Mouse (Mus musculus): ENCODE data around the gene Abca4. TPM values are rescaled to one million over a fixed set of nuclear protein-coding genes. Genes with fewer than 3 reads are reported as not detected.

Gene Abca4
- 2.4 and 3.3 TPM in 2 replicates for polyA plus RNA-seq (2012; rRNA removed)

DNA sequence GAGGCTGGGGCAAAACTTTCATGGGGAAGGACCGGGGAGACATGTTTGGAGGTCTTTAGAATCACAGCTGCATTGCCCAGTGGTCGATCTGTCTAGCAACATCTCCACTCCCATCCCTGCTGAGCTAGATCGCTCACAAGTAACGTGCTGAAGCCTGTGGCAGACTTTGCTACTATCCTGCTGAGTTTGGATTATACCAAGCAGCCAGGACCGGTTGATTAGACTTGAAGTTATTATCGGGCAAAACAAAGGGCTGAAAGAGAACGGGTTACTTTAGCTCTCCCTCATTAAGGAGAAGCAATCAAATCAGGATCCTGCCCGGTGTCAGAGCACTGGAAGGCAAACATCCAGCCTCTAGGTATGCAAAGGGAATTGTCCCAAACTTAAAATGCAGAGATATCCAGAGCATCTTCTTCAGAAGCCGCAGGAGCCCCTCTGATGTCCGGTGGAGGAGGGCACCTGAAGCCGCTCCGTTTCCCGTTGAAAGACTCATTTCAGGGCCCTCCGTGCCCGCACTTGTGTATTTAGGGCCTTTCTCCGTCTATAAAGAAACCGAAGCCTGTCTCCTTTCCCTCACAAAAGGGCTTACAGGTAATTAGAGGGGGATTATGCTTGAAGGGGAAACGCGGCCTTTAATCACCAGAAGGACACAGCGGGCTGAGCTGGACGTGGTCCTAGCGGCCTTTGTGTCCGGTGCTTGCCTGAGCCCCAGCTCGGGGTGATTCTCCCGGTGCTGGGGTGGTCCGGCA lies at the start of gene Abca4:
Abca4 (plus strand) TSS at position 645 of the 749 bp plus-strand sequence.

Other genes starting within 250 kb of the Abca4 start
- gene Abcd3, start 229.1 kb upstream of the Abca4 start, polyA plus RNA-seq (2012; rRNA removed) = 18.7 and 22.6 TPM in 2 replicates
- 27.1 and 38.8 TPM in 2 replicates for gene Arhgap29, start 91.9 kb upstream of the Abca4 start, polyA plus RNA-seq (2012; rRNA removed)
- 34.2 and 39.3 TPM in 2 replicates for gene Gclm, start 201.1 kb downstream of the Abca4 start, polyA plus RNA-seq (2012; rRNA removed)
- 63.0 and 71.4 TPM in 2 replicates for gene Dnttip2, start 229.9 kb downstream of the Abca4 start, polyA plus RNA-seq (2012; rRNA removed)
- 10.1 and 14.5 TPM in 2 replicates for gene Bcar3, start 249.7 kb downstream of the Abca4 start, polyA plus RNA-seq (2012; rRNA removed)